Mouse (Mus musculus): ENCODE data around the gene Tma7.

DNA sequence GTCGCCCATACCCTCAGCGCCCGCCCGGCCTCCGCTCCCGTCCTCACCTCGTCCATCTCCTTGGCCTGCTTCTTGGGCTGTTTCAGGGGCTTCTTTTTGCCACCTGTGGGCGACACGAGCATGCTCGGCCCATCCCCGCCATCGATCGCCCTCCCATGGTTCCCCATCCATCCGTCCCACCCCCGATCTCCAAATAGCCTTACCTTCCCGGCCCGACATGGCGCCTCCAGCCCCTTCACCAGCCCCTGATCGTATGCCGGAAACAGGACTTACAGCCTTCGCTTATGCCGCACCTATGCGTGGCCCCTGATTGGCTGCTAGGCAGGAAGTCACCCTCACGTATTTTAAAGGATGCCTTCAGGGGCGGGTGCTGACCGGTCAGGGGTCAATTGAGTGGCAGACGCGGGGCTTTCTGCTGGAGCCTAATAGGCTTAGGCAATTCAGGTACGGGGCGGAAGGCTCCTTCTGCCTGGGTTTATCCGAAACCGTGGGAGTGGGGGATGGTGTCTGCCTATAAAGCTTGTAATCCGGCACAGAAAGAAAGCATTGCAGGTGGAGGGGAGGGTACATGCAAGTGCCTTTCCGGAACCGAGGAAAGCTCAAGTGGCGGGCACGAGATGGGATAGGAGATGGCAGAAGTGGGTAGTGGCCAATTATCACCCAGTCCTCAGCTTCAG, at the start of gene Tma7, which contains the start of gene Ccdc51:
- TF ChIP-seq CTCF (IDR thresholded peaks at IDR 0.05; ENCODE audit: insufficient read depth, low read length) (no peak), POLR2A (IDR thresholded peaks at IDR 0.05; ENCODE audit: borderline replicate concordance, extremely low read depth, low read depth, low read length) (peak; percentile 83; the same call in 1 of the 2 replicates)

Data from lung, adult 2 months (tissue).